In genomic region chr11:68589055-68589809, GRCm38 (mm10) we compare ENCODE assay signal across 9 mouse cellular contexts. TPM values are rescaled to one million over a fixed set of nuclear protein-coding genes. Genes with fewer than 3 reads are reported as not detected.
DNase-seq lines count a peak whose midpoint lies in the region; TF ChIP-seq lines count a peak whose summit lies in the region.
"Had no signal": no experiment of that assay in that cellular context is flagged by ENCODE, and none has a peak within 500 bp of the region (broad histone marks: within the 10 kb centered on the region; RNA-seq: fewer than 3 reads in every experiment).

No protein-coding gene starts in this region.

- WGBS in lung, adult 2 months: 58% methylated on average over 8 of the region's 8 CpGs

- H3K4me1 ChIP-seq in lung, adult 2 months (ENCODE audit: control insufficient read depth, insufficient read depth, low read length): no peaks in the 10 kb centered on the region

- peak; percentile 98 for TF ChIP-seq CTCF in lung, adult 2 months (IDR thresholded peaks at IDR 0.05; ENCODE audit: insufficient read depth, low read length)

- no peak overlapping the region for H3K4me3 ChIP-seq in lung, adult 2 months (replicated peaks; ENCODE audit: extremely low read depth, low read depth, low read length)

- no peak for TF ChIP-seq POLR2A in lung, adult 2 months (IDR thresholded peaks at IDR 0.05; ENCODE audit: borderline replicate concordance, extremely low read depth, low read depth, low read length)

- DNase-seq in CD8-positive naive resting alpha-beta T cell, adult 2 months (ENCODE audit: low read depth in 2 of 2, low spot score in 2 of 2): peak; percentile 11 to 38
- DNase-seq in T-cell, adult 2 months (ENCODE audit: low spot score): peak; percentile 32
- DNase-seq in cerebellum, postnatal 14 days: peak; percentile 85 to 91
- DNase-seq in heart, adult 18-20 months: peak; percentile 79 to 91
- DNase-seq in kidney, postnatal 36 days: peak; percentile 85 to 96
- DNase-seq in lung, adult 2 months: peak; percentile 75
- peak; percentile 81 for DNase-seq in right cerebral cortex, postnatal 4 days
- peak; percentile 87 for DNase-seq in urinary bladder, postnatal 25 days (ENCODE audit: low spot score)

RNA-seq across cellular contexts. Expression of gene Ccdc42, which starts 2.4 kb away (rescaled TPM):
- not detected for total RNA-seq in heart, adult 18-20 months (2021)
- 5.0 and 8.5 TPM in 2 replicates for polyA plus RNA-seq in lung, adult 2 months (2012; rRNA removed)
- total RNA-seq: hematopoietic stem cell, adult 5-6 weeks had no signal

RNA-seq across cellular contexts. Expression of gene Mfsd6l, which starts 33.2 kb away (rescaled TPM):
- under 1 TPM; 0.12 to 0.13 TPM for total RNA-seq in heart, adult 18-20 months (2021)
- polyA plus RNA-seq in lung, adult 2 months (2012; rRNA removed): 3.4 and 4.3 TPM in 2 replicates
- total RNA-seq: hematopoietic stem cell, adult 5-6 weeks had no signal

Comparison
In these comparisons a context has a peak if more than half of its experiments do, and no peak if none do; other contexts are left out.
1. DNase-seq: peak in every context shown above with its lines; median percentile 90 in kidney, postnatal 36 days; 88 in cerebellum, postnatal 14 days; 87 in urinary bladder, postnatal 25 days; 85 in heart, adult 18-20 months; 81 in right cerebral cortex, postnatal 4 days; 75 in lung, adult 2 months; 32 in T-cell, adult 2 months; 24 in CD8-positive naive resting alpha-beta T cell, adult 2 months.